Mouse (Mus musculus) ES-Bruce4 (cell line): ENCODE measurements around the gene Tpk1.

Experiments used
- CTCF ChIP-seq: IDR thresholded peaks from one replicate; pipeline ENCODE4 v1.8.1; 2011; ENCODE audit warnings: low read depth, low read length
- EP300 ChIP-seq: IDR thresholded peaks from 2 replicates; pipeline ENCODE4 v1.6.1; 2011; ENCODE audit warnings: low read depth, low read length; ENCODE audit not compliant: insufficient read depth
- POLR2A ChIP-seq: IDR thresholded peaks from one replicate; pipeline ENCODE4 v1.8.1; 2011; ENCODE audit warnings: low read length; ENCODE audit not compliant: insufficient read depth

DNA sequence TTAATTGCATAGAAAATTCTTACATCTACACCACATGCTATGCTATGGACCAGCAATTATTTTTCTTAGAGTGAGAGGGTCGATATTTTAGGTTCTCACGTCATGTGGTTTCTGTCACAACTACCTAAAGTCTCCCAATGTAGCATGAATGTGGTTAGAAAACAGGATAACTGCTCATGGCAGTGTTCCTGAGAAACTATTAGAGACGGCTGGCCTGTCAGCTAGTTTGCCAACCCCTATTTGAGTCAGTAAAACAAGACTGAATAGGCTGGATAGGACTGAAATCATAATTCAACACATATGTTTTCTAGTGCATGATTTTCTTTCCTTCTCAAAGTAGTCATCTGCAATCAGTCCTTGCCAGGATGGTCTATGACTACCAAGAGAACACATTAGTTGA, 137.1 kb downstream of the Tpk1 start:
- TF ChIP-seq CTCF (no peak), POLR2A (no peak), EP300 (no peak)
